Mouse (Mus musculus): Measurements from ENCODE around the gene Fancc.

DNA sequence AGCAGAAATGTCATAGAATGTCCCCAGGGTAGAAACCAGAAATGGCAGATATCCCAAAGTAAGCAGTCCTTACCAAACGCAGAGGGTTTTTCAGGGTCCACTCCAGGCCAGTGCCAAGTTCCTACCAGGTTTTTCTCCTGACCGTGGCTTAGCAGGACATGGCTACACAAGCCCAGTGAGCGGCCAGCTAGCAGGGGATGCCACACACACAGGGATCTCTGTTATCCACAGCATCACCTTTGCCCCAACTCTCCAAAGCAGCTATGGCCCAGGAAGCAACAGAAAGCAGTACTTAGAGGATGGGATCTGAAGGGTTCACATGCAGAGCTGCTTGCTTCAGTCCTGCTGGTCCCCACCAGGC, 192.3 kb downstream of the Fancc start:
- TF ChIP-seq CTCF (IDR thresholded peaks at IDR 0.05; ENCODE audit: low read depth): no peak
- TF ChIP-seq EP300 (IDR thresholded peaks at IDR 0.05; ENCODE audit: low read depth): no peak
